Mouse (Mus musculus): ENCODE measurements at regions not wholly inside any gene's neighbourhood (a gene's known extent, or its start where the extent isn't known, plus 50 kb on each side); places are given as distances from the start of the nearest gene placed in this dataset.

DNA sequence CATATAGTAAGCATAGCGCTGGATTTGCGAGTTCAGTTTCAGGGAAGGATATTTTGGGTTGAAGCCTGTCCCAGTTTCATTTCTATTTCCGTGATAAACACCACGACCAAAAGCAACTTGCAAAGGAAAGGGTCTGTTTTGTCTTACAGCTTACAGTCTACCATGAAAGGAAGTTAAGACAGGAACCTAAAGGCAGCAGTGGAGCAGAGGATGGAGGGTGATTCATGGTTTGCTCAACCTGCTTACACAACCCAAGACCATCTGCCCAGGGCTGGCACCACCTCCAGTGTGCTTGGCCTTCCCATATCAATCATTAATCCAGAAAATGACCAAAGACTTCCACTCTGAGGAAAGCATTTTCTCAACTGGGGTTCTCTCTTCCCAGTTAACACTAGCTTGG lies 72.2 kb upstream of the Ccdc71l start:
- 94% methylated on average over 4 of the region's 4 CpGs for WGBS
- Histone ChIP-seq H3K9me3 (no peaks in the 10 kb centered on the region), H3K4me2 (replicated peaks) (no peak overlapping the region), H3K36me3 (no peaks in the 10 kb centered on the region), H3K4me1 (no peaks in the 10 kb centered on the region), H3K9ac (no peak overlapping the region), H3K27ac (no peak overlapping the region), H3K27me3 (replicated peaks) (no peaks in the 10 kb centered on the region), H3K4me3 (no peak overlapping the region)
- no peak for ATAC-seq (ENCODE audit: low FRiP score, low read depth)

DNA sequence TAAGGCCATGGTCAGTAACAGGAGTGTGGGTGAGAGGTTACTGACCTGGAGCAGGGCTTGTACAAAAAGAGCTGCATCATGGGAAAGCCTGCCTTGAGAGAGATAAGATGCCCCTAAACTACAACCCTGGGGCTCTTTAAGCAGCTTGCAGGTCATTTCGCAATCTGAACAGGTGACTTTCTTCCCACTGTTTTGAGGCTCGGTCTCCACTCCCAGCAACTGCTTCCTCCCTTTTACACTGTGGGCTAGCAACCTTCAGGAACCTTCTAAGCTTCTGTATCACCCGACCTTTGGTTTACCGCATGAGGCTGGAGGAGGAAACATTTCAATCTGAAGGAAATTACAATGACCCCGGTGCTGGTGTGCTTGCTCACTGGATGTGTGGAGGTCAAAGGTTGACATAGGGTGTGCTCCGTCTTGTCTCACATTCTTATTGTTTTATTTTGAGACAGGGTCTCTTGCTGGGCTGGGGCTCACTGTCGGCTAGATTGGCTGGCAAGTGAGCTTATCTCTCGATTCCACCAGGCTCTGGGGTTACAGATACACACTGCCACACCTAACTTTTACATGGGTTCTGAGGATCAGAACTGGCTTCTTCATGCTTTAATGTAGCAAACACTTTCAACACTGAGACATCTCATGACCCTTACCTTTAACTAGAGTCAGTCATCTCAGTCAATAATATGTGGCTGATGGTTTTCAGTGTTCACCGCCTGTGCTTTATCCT lies 71.1 kb upstream of the Ccdc71l start:
- no peak overlapping the region for H3K4me3 ChIP-seq
- 77% methylated on average over 9 of the region's 9 CpGs for WGBS
- H3K27ac ChIP-seq = no peak overlapping the region
- no peak overlapping the region for H3K9ac ChIP-seq
- H3K36me3 ChIP-seq = no peaks in the 10 kb centered on the region
- H3K27me3 ChIP-seq (replicated peaks) = no peaks in the 10 kb centered on the region
- ATAC-seq (ENCODE audit: low FRiP score, low read depth) = no peak
- no peaks in the 10 kb centered on the region for H3K9me3 ChIP-seq
- H3K4me2 ChIP-seq (replicated peaks) = no peak overlapping the region
- no peaks in the 10 kb centered on the region for H3K4me1 ChIP-seq

DNA sequence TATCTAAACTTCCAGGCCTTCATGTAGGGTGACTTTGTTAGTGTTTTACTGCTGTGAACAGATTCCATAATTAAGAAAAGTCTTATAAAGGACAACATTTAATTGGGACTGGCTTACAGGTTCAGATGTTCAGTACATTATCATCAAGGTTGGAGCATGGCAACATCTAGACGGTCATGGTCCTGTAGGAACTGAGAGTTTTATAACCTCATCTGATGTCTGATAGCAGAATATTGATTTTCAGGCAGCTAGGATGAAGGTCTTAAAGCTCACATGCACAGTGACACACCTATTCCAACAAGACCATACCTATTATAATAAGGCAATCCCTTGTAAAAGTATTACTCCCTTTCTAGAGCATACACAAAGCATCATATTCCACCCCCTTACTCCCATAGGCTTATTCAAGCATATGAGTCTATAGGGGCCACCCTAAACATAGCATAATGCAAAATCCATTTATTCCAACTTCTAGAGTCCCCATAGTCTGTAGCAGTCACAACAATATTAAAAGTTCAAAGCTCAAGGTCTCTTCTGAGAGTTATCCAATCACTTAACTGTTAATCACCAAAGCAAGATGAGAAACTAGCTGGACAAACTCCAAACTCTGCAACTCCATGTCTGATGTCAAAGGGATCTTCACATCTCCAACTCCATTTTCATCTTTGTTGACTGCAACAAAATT lies 63.3 kb upstream of the Ccdc71l start:
- no peaks in the 10 kb centered on the region for H3K36me3 ChIP-seq
- WGBS = 90% methylated on average over 1 of the region's 1 CpGs

More for the DNA sequence above, 63.3 kb upstream of the Ccdc71l start:
- H3K27me3 ChIP-seq (replicated peaks) = no peaks in the 10 kb centered on the region
- no peak for ATAC-seq (ENCODE audit: low FRiP score, low read depth)
- H3K4me3 ChIP-seq = no peak overlapping the region
- H3K4me2 ChIP-seq (replicated peaks) = no peak overlapping the region
- no peaks in the 10 kb centered on the region for H3K9me3 ChIP-seq
- H3K27ac ChIP-seq = no peak overlapping the region
- no peak overlapping the region for H3K9ac ChIP-seq
- H3K4me1 ChIP-seq = no peaks in the 10 kb centered on the region

Data from neural tube, embryonic 12.5 days (tissue).